Mouse (Mus musculus) heart, embryonic 13.5 days (tissue): ENCODE measurements around the gene Mgat4b. TPM values are rescaled to one million over a fixed set of nuclear protein-coding genes. Genes with fewer than 3 reads are reported as not detected.

ENCODE experiments used
- ATAC-seq: fragments of 200-750 bp; cut with Nextera tagmentation; 2 replicates; pipeline ENCODE4 v1.8.0; 2017; ENCODE audit warnings: moderate TSS enrichment; ENCODE audit not compliant: insufficient number of reproducible peaks, low FRiP score, low TSS enrichment; ENCODE audit errors: extremely low read depth
- H3K27ac ChIP-seq: fragments of 300-500 bp; sonication (generic); replicated peaks from 2 replicates; pipeline ENCODE4 v1.5.1; 2015; ENCODE audit warnings: moderate library complexity, mild to moderate bottlenecking, inconsistent platforms
- H3K27me3 ChIP-seq: fragments of 300-500 bp; sonication (generic); replicated peaks from 2 replicates; pipeline ENCODE4 v1.6.1; 2015; ENCODE audit warnings: mild to moderate bottlenecking, inconsistent platforms
- H3K36me3 ChIP-seq: fragments of 300-500 bp; sonication (generic); 2 replicates; pipeline ENCODE4 v1.6.1; 2015; ENCODE audit warnings: mild to moderate bottlenecking, inconsistent platforms
- H3K4me1 ChIP-seq: fragments of 300-500 bp; sonication (generic); 2 replicates; pipeline ENCODE4 v1.6.1; 2015; ENCODE audit warnings: inconsistent platforms
- H3K4me2 ChIP-seq: fragments of 300-500 bp; sonication (generic); 2 replicates; pipeline ENCODE4 v1.6.1; 2015; ENCODE audit warnings: inconsistent platforms, mild to moderate bottlenecking, moderate library complexity
- H3K4me3 ChIP-seq: fragments of 300-500 bp; sonication (generic); 2 replicates; pipeline ENCODE4 v1.5.1; 2015; ENCODE audit warnings: moderate library complexity, mild to moderate bottlenecking, inconsistent platforms
- H3K9ac ChIP-seq: fragments of 300-500 bp; sonication (generic); 2 replicates; pipeline ENCODE4 v1.6.1; 2015; ENCODE audit warnings: inconsistent platforms, mild to moderate bottlenecking, moderate library complexity
- H3K9me3 ChIP-seq: fragments of 300-500 bp; sonication (generic); 2 replicates; pipeline ENCODE4 v1.6.1; 2016; ENCODE audit warnings: inconsistent platforms
- WGBS: fragments of 180-500 bp; shearing (Covaris S2); methylation state at CpG from one replicate; pipeline ENCODE4 v1.1.7; 2015; ENCODE audit warnings: mixed read lengths; 5-methylcytosine and 5-hydroxymethylcytosine counted together
- polyA plus RNA-seq: library from polyadenylated mRNA; unstranded; fragments of >200 nt; fragmentation: Nextera tagmentation; extraction: Ambion mirVana; gene quantifications from 2 replicates; pipeline ENCODE4 v1.2.1, GENCODE M21; 2015

Gene Mgat4b
- polyA plus RNA-seq, 1 experiment from 2014 or later, result 22.2 TPM

DNA sequence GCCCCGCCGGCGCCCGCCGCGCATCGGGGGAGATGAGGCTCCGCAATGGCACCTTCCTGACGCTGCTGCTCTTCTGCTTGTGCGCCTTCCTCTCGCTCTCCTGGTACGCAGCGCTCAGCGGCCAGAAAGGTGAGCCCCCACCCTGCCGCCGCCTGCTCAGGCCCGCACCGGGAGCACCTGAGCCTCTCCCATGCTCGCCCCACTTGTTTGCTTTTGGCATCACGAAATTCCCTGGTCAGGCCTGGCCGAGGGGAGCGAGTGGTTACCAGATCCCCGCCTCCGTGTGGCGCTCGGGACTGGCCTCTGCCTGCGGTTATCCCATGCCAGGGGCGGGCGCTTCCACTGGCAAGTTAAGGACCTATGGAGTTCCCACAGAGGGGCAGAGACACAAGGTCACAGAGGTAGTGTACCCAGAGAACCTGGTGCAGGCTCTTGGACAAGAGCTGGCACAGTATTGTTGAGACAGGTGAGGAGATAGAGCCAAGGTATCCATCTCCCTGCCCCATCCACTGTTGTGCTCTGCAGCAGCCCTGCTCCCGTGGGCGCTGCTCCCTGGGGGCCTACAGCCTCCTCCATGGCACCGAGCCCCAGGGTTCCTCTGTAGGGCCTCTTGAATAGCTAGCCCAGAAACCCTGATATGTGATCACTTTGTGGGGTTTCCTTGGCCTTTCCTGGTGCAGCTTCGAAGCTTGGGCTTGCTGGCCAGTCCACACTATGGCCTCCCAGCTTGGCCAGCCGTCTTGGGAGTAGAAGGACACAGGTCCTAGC is 15.1 kb downstream of the Mgat4b start:
- 0 out of 2 replicates have a peak, but pooled peaks cover 3% of the 10 kb centered on the region for H3K36me3 ChIP-seq
- peak overlapping the region; percentile 98 for H3K9ac ChIP-seq
- H3K27ac ChIP-seq, result peak overlapping the region; percentile 88
- WGBS, result 4% methylated on average over 34 of the region's 34 CpGs
- H3K4me1 ChIP-seq, result peaks cover 50% of the 10 kb centered on the region
- ATAC-seq, result 0 out of 2 replicates have a peak, but pooled peaks have one; percentile 4
- peak overlapping the region; percentile 95 for H3K4me2 ChIP-seq
- H3K4me3 ChIP-seq, result peak overlapping the region; percentile 93
- H3K9me3 ChIP-seq, result no peaks in the 10 kb centered on the region
- H3K27me3 ChIP-seq, result peaks cover 17% of the 10 kb centered on the region

DNA sequence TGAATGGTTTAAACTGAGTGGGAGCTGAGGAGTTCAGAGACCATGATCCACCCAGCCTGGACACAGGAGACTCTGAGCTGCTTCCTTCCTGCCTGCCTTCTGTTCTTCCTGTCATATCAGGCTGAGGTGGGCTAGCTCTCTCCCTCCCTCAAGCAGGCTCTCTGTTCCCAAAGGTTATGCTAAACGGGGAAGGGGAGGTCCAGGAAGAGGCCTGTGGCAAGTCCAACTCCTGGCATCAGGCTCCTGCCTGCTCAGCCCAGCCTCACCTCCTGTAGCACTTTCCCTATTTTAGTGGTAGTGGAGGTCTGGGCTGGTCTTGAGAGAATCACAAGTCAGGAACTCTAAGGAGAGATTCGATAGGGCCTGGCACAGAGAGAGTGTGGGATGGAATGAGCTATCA is 15.7 kb downstream of the Mgat4b start:
- ATAC-seq, result no peak
- Histone ChIP-seq H3K27ac (peak overlapping the region; percentile 88), H3K36me3 (peaks cover 5% of the 10 kb centered on the region; the same call in 1 of the 2 replicates), H3K4me3 (peak overlapping the region; percentile 93), H3K9ac (peak overlapping the region; percentile 98), H3K4me1 (peaks cover 53% of the 10 kb centered on the region), H3K9me3 (no peaks in the 10 kb centered on the region), H3K4me2 (peak overlapping the region; percentile 95), H3K27me3 (peaks cover 17% of the 10 kb centered on the region)
- WGBS, result 28% methylated on average over 2 of the region's 2 CpGs

- peaks cover 21% of the 10 kb centered on the region for H3K27me3 ChIP-seq
- H3K9me3 ChIP-seq, result no peaks in the 10 kb centered on the region
- H3K4me1 ChIP-seq, result peaks cover 53% of the 10 kb centered on the region
- ATAC-seq, result no peak
- H3K9ac ChIP-seq, result peak overlapping the region; percentile 98; the same call in 1 of the 2 replicates
- peak overlapping the region; percentile 95 for H3K4me2 ChIP-seq
- peaks cover 13% of the 10 kb centered on the region for H3K36me3 ChIP-seq
- peak overlapping the region; percentile 88 for H3K27ac ChIP-seq
- peak overlapping the region; percentile 93; the same call in 1 of the 2 replicates for H3K4me3 ChIP-seq
- WGBS, result 78% methylated on average over 3 of the region's 3 CpGs
Observed at GRCm38 (mm10) chr11:50227226-50227625, 16.5 kb downstream of the Mgat4b start.

- 91% methylated on average over 4 of the region's 4 CpGs for WGBS
Observed at GRCm38 (mm10) chr11:50227736-50228135, 17.0 kb downstream of the Mgat4b start.

DNA sequence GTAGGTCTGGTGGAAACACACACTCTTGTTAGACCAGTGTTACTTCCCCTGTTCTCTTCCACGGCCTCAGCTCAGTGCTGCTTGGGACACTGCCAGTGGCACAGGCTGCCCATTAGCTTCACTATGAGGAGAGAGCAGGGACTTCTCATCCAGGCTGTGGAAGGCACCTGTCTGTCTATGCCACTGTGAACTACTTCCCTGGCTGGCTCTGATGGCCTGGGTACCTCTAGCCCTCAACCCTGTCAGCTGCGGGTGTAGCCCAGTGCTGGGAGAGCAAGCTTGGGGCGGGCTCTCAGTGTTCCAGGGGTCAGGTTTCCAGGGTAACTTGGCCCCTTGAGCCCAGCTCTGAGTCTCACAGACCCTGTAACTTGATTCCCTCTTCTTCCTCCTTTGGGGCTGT is 18.1 kb downstream of the Mgat4b start:
- no peaks in the 10 kb centered on the region for H3K9me3 ChIP-seq
- H3K36me3 ChIP-seq, result peaks cover 29% of the 10 kb centered on the region
- H3K4me1 ChIP-seq, result peaks cover 44% of the 10 kb centered on the region
- H3K4me2 ChIP-seq, result no peak overlapping the region
- ATAC-seq, result no peak
- no peak overlapping the region; the same call in 1 of the 2 replicates for H3K9ac ChIP-seq
- peaks cover 33% of the 10 kb centered on the region for H3K27me3 ChIP-seq
- WGBS, result 47% methylated on average over 3 of the region's 3 CpGs
- no peak overlapping the region for H3K27ac ChIP-seq
- no peak overlapping the region for H3K4me3 ChIP-seq

More at GRCm38 (mm10) chr11:50227736-50228135, 17.0 kb downstream of the Mgat4b start:
- Histone ChIP-seq H3K9ac (no peak overlapping the region; the same call in 1 of the 2 replicates), H3K27ac (no peak overlapping the region), H3K4me1 (peaks cover 53% of the 10 kb centered on the region), H3K27me3 (peaks cover 26% of the 10 kb centered on the region), H3K9me3 (no peaks in the 10 kb centered on the region), H3K36me3 (peaks cover 18% of the 10 kb centered on the region), H3K4me3 (no peak overlapping the region), H3K4me2 (peak overlapping the region; percentile 95; the same call in 1 of the 2 replicates)
- ATAC-seq, result no peak

- ATAC-seq, result no peak
- Histone ChIP-seq H3K27me3 (peaks cover 33% of the 10 kb centered on the region), H3K4me2 (no peak overlapping the region), H3K4me3 (no peak overlapping the region), H3K4me1 (peaks cover 39% of the 10 kb centered on the region), H3K27ac (no peak overlapping the region), H3K9me3 (no peaks in the 10 kb centered on the region), H3K9ac (no peak overlapping the region; the same call in 1 of the 2 replicates), H3K36me3 (peaks cover 35% of the 10 kb centered on the region)
- WGBS, result 59% methylated on average over 7 of the region's 7 CpGs
Observed at GRCm38 (mm10) chr11:50229252-50229910, 18.7 kb downstream of the Mgat4b start.

GRCm38 (mm10) chr11:50230481-50231304 is 20.0 kb downstream of the Mgat4b start:
- Histone ChIP-seq H3K27ac (no peak overlapping the region), H3K9me3 (no peaks in the 10 kb centered on the region)
- no peak for ATAC-seq

GRCm38 (mm10) chr11:50231411-50231810 is 20.7 kb downstream of the Mgat4b start:
- no peak overlapping the region for H3K27ac ChIP-seq
- H3K36me3 ChIP-seq, result peaks cover 43% of the 10 kb centered on the region
- peaks cover 49% of the 10 kb centered on the region for H3K27me3 ChIP-seq
- H3K4me3 ChIP-seq, result peak overlapping the region; percentile 45
- H3K4me2 ChIP-seq, result peak overlapping the region; percentile 75
- peaks cover 39% of the 10 kb centered on the region for H3K4me1 ChIP-seq
- no peaks in the 10 kb centered on the region for H3K9me3 ChIP-seq
- WGBS, result 20% methylated on average over 8 of the region's 8 CpGs
- H3K9ac ChIP-seq, result no peak overlapping the region; the same call in 1 of the 2 replicates
- ATAC-seq, result no peak

More at GRCm38 (mm10) chr11:50230481-50231304, 20.0 kb downstream of the Mgat4b start:
- peaks cover 39% of the 10 kb centered on the region for H3K4me1 ChIP-seq
- H3K4me2 ChIP-seq, result peak overlapping the region; percentile 75
- 28% methylated on average over 45 of the region's 45 CpGs for WGBS
- peaks cover 45% of the 10 kb centered on the region for H3K27me3 ChIP-seq
- H3K9ac ChIP-seq, result peak overlapping the region; percentile 64
- H3K36me3 ChIP-seq, result peaks cover 43% of the 10 kb centered on the region
- H3K4me3 ChIP-seq, result peak overlapping the region; percentile 45

DNA sequence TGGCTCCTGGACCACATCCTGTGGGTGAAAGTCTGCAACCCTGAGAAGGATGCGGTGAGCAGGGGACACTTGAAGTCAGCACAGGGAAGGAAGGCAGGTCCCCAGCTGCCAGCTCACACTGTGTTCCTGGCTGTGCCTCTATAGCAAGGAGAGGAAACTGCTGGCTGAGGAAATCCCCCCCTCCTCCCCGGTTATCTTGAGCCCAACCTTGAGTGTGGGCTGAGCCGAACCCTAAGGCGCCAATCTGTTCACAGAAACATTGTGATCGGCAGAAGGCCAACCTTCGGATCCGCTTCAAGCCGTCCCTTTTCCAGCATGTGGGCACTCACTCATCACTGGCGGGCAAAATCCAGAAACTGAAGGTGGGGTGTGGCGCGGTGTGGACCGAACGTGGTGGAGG is 22.3 kb downstream of the Mgat4b start:
- H3K9me3 ChIP-seq, result no peaks in the 10 kb centered on the region
- ATAC-seq, result no peak
- peaks cover 63% of the 10 kb centered on the region for H3K27me3 ChIP-seq
- H3K4me3 ChIP-seq, result no peak overlapping the region
- WGBS, result 83% methylated on average over 13 of the region's 13 CpGs
- no peak overlapping the region for H3K9ac ChIP-seq
- peaks cover 43% of the 10 kb centered on the region for H3K36me3 ChIP-seq
- H3K4me2 ChIP-seq, result no peak overlapping the region
- H3K27ac ChIP-seq, result no peak overlapping the region
- peaks cover 37% of the 10 kb centered on the region for H3K4me1 ChIP-seq

DNA sequence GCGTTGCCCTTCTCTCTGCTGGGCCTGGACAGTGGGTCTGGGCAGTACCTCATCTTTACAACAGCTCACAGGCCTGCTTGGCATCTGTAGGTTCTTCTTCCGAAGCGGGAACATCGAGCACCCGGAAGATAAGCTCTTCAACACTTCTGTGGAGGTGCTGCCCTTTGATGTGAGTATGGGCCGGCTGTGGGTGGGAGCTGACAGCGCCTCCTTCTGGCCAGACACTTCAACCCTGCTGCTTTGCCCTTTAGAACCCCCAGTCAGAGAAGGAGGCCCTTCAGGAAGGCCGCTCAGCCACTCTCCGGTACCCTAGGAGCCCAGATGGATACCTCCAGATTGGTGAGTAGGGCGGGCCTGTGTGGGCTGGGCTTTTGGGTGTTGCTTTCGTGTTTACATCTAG is 23.3 kb downstream of the Mgat4b start:
- peaks cover 37% of the 10 kb centered on the region for H3K4me1 ChIP-seq
- no peak overlapping the region for H3K4me2 ChIP-seq
- H3K36me3 ChIP-seq, result peaks cover 43% of the 10 kb centered on the region
- H3K9me3 ChIP-seq, result no peaks in the 10 kb centered on the region
- WGBS, result 75% methylated on average over 11 of the region's 11 CpGs
- H3K4me3 ChIP-seq, result no peak overlapping the region
- H3K9ac ChIP-seq, result no peak overlapping the region
- H3K27ac ChIP-seq, result no peak overlapping the region
- peaks cover 72% of the 10 kb centered on the region for H3K27me3 ChIP-seq
- ATAC-seq, result no peak

DNA sequence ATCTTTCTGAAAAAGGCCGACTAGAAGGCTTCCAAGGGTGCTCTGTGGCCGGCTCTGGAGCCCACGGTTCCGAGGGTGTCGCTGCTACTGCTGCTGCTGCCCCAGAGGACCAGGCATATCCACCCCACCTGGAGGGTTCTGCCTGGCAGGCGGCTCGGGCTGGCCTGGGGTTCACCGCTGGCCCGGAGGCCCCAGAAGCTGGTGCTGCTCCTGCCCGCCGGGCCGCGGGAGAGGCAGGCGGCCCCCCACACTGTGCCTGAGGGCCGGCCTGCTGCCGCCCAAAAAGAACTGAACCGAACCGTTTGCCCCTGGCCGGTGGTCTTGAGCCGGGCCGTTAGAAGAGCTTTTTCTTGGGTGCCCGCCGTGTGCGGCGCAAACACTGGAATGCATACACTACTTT is 23.9 kb downstream of the Mgat4b start:
- Histone ChIP-seq H3K4me2 (no peak overlapping the region), H3K9ac (no peak overlapping the region), H3K27ac (no peak overlapping the region), H3K27me3 (peaks cover 73% of the 10 kb centered on the region), H3K4me3 (no peak overlapping the region), H3K9me3 (no peaks in the 10 kb centered on the region), H3K36me3 (peaks cover 43% of the 10 kb centered on the region), H3K4me1 (peaks cover 37% of the 10 kb centered on the region)
- WGBS, result 93% methylated on average over 23 of the region's 25 CpGs
- no peak for ATAC-seq
